Mouse (Mus musculus) cortical plate, adult 2 months (tissue): ENCODE measurements around the gene Pusl1.

Experiments used
- CTCF ChIP-seq: fragments of 200-500 bp; IDR thresholded peaks from 2 replicates; pipeline ENCODE4 v1.5.1; 2011; ENCODE audit warnings: mild to moderate bottlenecking, control low read depth, low read length; ENCODE audit not compliant: insufficient read depth; ENCODE audit errors: extremely low read depth
- POLR2A ChIP-seq: fragments of 200-500 bp; IDR thresholded peaks from 2 replicates; pipeline ENCODE4 v1.6.1; 2011; ENCODE audit warnings: mild to moderate bottlenecking, low read length, control low read depth; ENCODE audit not compliant: insufficient read depth; ENCODE audit errors: extremely low read depth

GRCm38 (mm10) chr4:155901205-155901604 is 9.6 kb upstream of the Pusl1 start:
- TF ChIP-seq CTCF: no peak
- no peak for TF ChIP-seq POLR2A
